Mouse (Mus musculus) kidney, adult 18-20 months (tissue): ENCODE measurements at regions not wholly inside any gene's neighbourhood (a gene's known extent, or its start where the extent isn't known, plus 50 kb on each side); places are given as distances from the start of the nearest gene placed in this dataset.

Experiments used
- DNase-seq: peaks from one replicate; pipeline ENCODE4 v3.0.0; 2021

DNA sequence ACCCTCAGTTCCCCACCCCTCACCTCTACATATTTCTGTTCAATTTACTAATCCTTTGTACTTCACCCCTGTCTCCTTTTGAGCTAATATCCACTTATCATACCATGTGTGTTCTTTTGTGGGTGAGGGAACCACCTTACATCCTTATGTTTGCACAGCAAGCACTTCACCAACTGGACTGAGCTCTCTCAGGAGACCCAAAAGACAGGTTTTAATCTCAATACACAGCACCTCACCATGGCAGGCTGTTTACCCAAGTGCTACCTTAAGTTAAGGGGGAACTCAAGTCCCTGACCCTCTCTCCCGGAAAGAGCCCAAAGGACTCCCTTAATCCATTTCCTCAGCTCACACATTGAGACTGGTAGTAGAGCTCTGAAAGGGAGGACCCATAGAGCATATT lies 62.3 kb upstream of the Agr3 start:
- DNase-seq = no peak

- DNase-seq = no peak
Observed at GRCm38 (mm10) chr12:35853159-35853558, 72.3 kb upstream of the Agr3 start.

DNA sequence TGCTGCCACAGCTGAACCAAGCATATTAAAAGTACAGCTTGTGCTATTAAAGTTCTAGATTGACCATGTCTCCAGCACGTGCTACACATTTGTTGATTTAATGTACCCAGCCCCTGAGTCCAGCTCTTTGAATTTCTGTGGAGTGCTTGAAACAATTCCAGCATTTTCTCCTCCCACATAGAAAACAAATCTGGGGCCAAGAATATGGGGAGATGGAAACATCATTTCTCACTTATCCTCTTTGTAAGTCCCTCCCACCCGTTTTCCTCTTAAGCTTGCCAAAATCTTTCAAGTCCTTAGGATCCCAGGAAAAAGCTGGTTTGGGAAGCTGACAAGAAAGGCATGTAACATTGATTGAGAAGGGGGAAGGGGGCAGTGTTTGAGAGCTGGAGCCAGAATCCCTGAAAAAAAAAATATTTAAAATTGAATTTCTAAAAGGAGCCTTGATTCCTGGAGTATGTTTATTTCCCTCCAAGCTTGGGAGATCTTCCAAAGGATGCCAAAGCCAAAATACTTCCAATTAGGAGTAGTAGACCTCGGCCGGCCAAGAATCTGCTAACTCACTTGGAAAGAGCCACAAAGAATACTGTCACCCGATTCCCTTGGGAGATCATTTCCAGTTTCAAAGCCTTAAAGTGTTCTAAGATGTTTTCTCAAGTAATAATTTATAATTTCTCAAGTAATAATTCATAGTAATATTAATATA lies 78.4 kb upstream of the Agr3 start:
- peak; percentile 6 for DNase-seq

GRCm38 (mm10) chr12:35836946-35837345 lies 88.5 kb upstream of the Agr3 start:
- no peak for DNase-seq

GRCm38 (mm10) chr12:35833285-35833684 lies 92.1 kb upstream of the Agr3 start:
- DNase-seq = no peak

GRCm38 (mm10) chr12:35831922-35832512 lies 93.4 kb upstream of the Agr3 start:
- no peak for DNase-seq

- DNase-seq = no peak
Observed at GRCm38 (mm10) chr12:35831268-35831667, 94.2 kb upstream of the Agr3 start.

GRCm38 (mm10) chr12:35827797-35828196 lies 97.6 kb upstream of the Agr3 start:
- no peak for DNase-seq

DNA sequence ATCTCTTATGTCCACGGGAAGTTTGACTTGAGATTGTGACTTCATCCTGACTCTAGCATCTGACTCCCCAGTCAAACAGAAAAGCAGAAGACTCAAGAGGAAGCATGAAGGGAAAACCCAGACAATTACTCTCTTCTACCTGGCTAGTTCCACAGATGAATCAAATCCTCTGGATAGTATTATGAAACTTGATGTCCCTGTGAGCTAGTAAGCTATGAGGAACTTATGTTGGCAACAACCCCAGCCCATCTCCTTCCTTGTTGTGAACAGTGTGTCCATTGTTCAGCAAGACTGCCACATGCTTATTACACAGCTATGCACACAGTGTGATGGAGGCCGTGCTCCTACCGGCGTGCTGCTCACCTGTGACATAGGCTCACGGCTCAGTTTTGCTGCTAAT lies 98.4 kb upstream of the Agr3 start:
- DNase-seq = no peak

DNA sequence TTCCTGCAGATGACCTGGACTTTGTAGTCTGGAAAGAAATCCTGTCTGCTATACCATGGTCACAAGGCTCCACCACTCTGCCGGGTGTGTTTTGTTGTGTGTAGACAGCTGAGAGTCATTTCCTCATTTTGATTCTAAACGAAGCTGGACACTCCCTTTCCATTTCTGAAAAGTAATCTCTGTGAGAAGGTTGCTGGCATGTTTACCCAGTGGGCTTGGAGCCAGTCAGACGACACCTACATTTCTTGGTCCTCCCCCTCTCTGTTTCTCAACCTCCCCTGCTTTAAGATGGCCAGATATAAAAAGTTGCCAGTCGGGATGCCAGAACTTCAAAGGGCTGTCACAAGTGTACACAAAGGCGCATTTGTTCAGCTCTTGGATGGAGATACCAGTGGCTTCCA lies 100.8 kb upstream of the Agr3 start:
- peak; percentile 5 for DNase-seq

DNA sequence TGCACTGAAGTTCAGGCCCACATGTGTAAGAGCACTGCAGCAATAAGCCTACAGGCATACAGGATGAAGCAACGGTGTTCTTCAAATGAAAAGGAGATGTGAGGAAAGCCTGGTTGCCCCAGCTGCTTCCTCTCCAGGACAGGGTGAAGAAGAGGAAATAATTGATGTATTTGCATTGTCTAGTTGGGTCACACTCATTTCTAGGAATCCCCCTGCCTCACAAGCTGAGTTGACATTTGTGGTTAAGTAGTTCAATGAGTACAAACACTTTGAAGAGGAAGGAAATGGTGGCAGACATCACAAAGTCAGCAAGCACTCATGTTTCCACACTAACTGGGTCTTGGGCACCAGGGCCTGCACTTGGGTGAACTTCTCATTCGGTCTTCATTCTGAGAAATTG lies 126.2 kb upstream of the Agr3 start:
- DNase-seq = no peak

- DNase-seq = no peak
Observed at GRCm38 (mm10) chr12:35775396-35775795, 150.0 kb upstream of the Agr3 start.

DNA sequence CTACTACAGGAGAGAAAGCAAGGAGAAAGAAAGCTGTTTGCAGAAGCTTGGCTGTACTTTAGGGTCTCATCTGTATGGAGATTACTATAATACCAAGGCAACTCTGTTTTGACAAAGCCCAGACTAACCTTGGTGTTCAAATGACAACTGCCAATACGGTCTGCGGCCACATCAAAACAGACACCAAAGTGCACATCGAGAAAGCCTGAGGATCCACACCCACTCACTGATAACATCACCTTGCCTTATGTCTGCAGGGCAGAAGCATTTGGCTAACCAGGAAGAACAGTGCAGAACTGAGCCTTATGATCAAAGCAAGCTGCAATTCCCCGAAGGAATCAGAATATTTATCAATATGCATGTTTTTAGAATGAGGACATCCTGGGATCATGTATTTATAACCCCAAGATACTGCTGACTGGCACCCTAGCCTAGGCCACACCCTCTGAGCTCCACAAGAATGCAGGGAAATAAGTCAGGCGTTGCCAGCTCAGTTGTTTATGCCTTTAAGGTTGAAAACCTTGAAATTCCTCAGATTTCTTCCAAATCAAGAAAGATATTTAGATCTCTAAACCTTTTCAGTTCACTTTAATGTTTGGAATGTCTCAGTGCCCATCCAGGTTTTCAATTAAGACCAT lies 154.9 kb upstream of the Agr3 start:
- DNase-seq = no peak

GRCm38 (mm10) chr12:35758916-35759315 lies 166.5 kb upstream of the Agr3 start:
- DNase-seq = no peak

GRCm38 (mm10) chr12:35755159-35755558 lies 170.3 kb upstream of the Agr3 start:
- DNase-seq = no peak

- DNase-seq = no peak
Observed at GRCm38 (mm10) chr12:35747997-35748396, 177.4 kb upstream of the Agr3 start.

GRCm38 (mm10) chr12:35746691-35747299 lies 178.6 kb upstream of the Agr3 start:
- no peak for DNase-seq

- DNase-seq = no peak
Observed at GRCm38 (mm10) chr12:35742729-35743128, 182.7 kb upstream of the Agr3 start.

GRCm38 (mm10) chr12:35736427-35736826 lies 189.0 kb upstream of the Agr3 start:
- DNase-seq = no peak

- no peak for DNase-seq
Observed at GRCm38 (mm10) chr12:35735002-35735401, 190.4 kb upstream of the Agr3 start.

DNA sequence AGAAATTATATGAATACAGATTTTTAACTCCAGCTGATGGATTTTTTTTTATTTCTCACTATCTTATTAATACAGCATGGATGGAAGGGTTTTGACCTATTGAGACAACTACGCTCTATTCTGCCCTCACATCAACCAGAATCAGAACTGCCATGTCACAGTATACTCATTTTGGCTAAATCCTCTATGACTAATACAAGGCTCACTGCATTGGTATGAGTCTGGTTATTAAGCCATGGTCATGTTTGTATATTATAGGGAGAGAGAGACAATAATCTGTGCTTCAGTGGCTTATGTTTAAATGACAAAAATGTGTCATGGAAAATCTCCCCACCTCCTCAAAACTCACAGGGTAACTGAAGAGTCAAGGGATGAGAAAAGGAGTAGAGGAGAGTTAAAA lies 191.0 kb upstream of the Agr3 start:
- no peak for DNase-seq

- no peak for DNase-seq
Observed at GRCm38 (mm10) chr12:35733580-35733979, 191.8 kb upstream of the Agr3 start.

GRCm38 (mm10) chr12:35725910-35726309 lies 191.1 kb upstream of the Ahr start:
- DNase-seq = no peak

DNA sequence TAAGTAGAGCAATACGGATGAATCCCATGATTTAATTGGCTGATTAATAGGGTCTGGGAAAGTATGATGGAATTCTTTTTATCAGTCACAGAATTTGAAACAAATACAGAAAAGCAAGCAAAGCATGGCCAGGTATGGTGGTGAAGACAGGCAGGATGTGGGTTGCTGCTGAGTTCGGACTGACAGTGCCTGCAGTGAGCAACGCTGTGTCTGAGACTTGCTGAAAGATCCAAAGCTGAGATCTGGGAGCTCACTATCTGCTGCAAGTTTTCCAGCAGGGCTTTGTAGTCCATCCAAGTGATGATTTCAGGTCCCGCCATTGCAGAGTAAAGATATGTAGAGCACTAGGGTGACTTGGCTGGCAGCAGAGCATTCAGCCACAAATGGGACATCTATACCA lies 189.3 kb upstream of the Ahr start:
- no peak for DNase-seq
